8 mouse cellular contexts compared by ENCODE assay signal in genomic region chr11:19015731-19016461, GRCm38 (mm10). TPM values are rescaled to one million over a fixed set of nuclear protein-coding genes. Genes with fewer than 3 reads are reported as not detected.
A peak's percentile ranks its signal among the peaks of the same experiment; 100 is the strongest.
DNase-seq lines count a peak whose midpoint lies in the region; ATAC-seq and TF ChIP-seq lines count a peak whose summit lies in the region.

No protein-coding gene starts in this region.

- TF ChIP-seq CTCF in left cerebral cortex, adult 2 months (IDR thresholded peaks at IDR 0.05), result no peak
- TF ChIP-seq CTCF in cortical plate, adult 2 months (IDR thresholded peaks at IDR 0.05; ENCODE audit: extremely low read depth, insufficient read depth, low read length), result no peak

- H3K27me3 ChIP-seq in heart, embryonic 16.5 days (ENCODE audit: control insufficient read depth, insufficient read depth, low read length), result no peaks in the 10 kb centered on the region
- no peaks in the 10 kb centered on the region for H3K27me3 ChIP-seq in liver, embryonic 11.5 days (replicated peaks; ENCODE audit: control insufficient read depth, insufficient read depth, low read length)

- no peaks in the 10 kb centered on the region for H3K4me1 ChIP-seq in cortical plate, adult 2 months (ENCODE audit: control insufficient read depth, insufficient read depth, low read length)
- H3K4me1 ChIP-seq in heart, embryonic 16.5 days (ENCODE audit: control insufficient read depth, insufficient read depth, low read length), result peaks cover 18% of the 10 kb centered on the region
- peaks cover 16% of the 10 kb centered on the region for H3K4me1 ChIP-seq in liver, embryonic 11.5 days (replicated peaks; ENCODE audit: control insufficient read depth, insufficient read depth, low read length)

- H3K9me3 ChIP-seq in heart, embryonic 16.5 days (replicated peaks; ENCODE audit: control insufficient read depth, low read length), result no peaks in the 10 kb centered on the region
- no peaks in the 10 kb centered on the region for H3K9me3 ChIP-seq in liver, embryonic 11.5 days (ENCODE audit: control insufficient read depth, low read length)

- peaks cover 4% of the 10 kb centered on the region; the same call in 1 of the 2 replicates for H3K36me3 ChIP-seq in heart, embryonic 16.5 days (ENCODE audit: control insufficient read depth, insufficient read depth)
- H3K36me3 ChIP-seq in liver, embryonic 11.5 days (ENCODE audit: control insufficient read depth, insufficient read depth, low read length), result no peaks in the 10 kb centered on the region

- DNase-seq in left cerebral cortex, adult 2 months (ENCODE audit: extremely low spot score in 1 of 2, low spot score in 2 of 2), result no peak
- DNase-seq in left cerebral cortex, postnatal 4 days, result no peak
- peak; percentile 62 for DNase-seq in liver, embryonic 11.5 days (ENCODE audit: low spot score)
- peak; percentile 67 for DNase-seq in retina, postnatal 1 day
- no peak for DNase-seq in left cerebral cortex, postnatal 14 days (ENCODE audit: low spot score in 2 of 2)

- H3K9ac ChIP-seq in heart, embryonic 16.5 days (ENCODE audit: low read length), result peak overlapping the region; percentile 100
- peak overlapping the region; percentile 80 for H3K9ac ChIP-seq in liver, embryonic 11.5 days (ENCODE audit: low read depth, low read length)

- peak overlapping the region; percentile 89 for H3K4me2 ChIP-seq in heart, embryonic 16.5 days (ENCODE audit: low read depth, low read length)
- peak overlapping the region; percentile 98 for H3K4me2 ChIP-seq in liver, embryonic 11.5 days

- peak overlapping the region; percentile 17; the same call in 1 of the 2 replicates for H3K4me3 ChIP-seq in left cerebral cortex, adult 2 months
- H3K4me3 ChIP-seq in cortical plate, adult 2 months (ENCODE audit: insufficient read depth, low read length), result peak overlapping the region; percentile 35
- H3K4me3 ChIP-seq in heart, embryonic 16.5 days (ENCODE audit: low read length), result peak overlapping the region; percentile 69
- H3K4me3 ChIP-seq in liver, embryonic 11.5 days (ENCODE audit: low read depth, low read length), result peak overlapping the region; percentile 70

- no peak overlapping the region for H3K27ac ChIP-seq in left cerebral cortex, adult 2 months
- H3K27ac ChIP-seq in cortical plate, adult 2 months (ENCODE audit: insufficient read depth, low read length), result no peak overlapping the region
- H3K27ac ChIP-seq in heart, embryonic 16.5 days (ENCODE audit: low read length), result peak overlapping the region; percentile 90
- peak overlapping the region; percentile 82 for H3K27ac ChIP-seq in liver, embryonic 11.5 days (ENCODE audit: low read depth, low read length)

- WGBS in heart, embryonic 16.5 days, result 1% methylated on average over 37 of the region's 37 CpGs
- WGBS in liver, embryonic 11.5 days, result under 1% methylated on average over 37 of the region's 37 CpGs

- intact Hi-C loops in left cerebral cortex, adult 2 months (cut with DNase I), result loop anchor here (5.0 kb wide), 1 partner anchor 1064 kb away; the partner anchor contains the start of gene Etaa1
- intact Hi-C loops in left cerebral cortex, postnatal 4 days (cut with DNase I), result loop anchor here (5.0 kb wide), 1 partner anchor 1739 kb away; no protein-coding TSS in a partner anchor
- intact Hi-C loops in left cerebral cortex, postnatal 14 days (cut with DNase I), result loop anchor here (10.0 kb wide), 1 partner anchor 1741 kb away; no protein-coding TSS in a partner anchor

- no peak for TF ChIP-seq POLR2A in cortical plate, adult 2 months (IDR thresholded peaks at IDR 0.05; ENCODE audit: extremely low read depth, insufficient read depth, low read length)

- peak; percentile 7; the same call in 1 of the 2 replicates for ATAC-seq in heart, embryonic 16.5 days (replicated peaks; ENCODE audit: extremely low read depth, insufficient read depth, low FRiP score)
- ATAC-seq in liver, embryonic 11.5 days (replicated peaks; ENCODE audit: low FRiP score), result no peak
- ATAC-seq in monocyte, adult 5-6 weeks (replicated peaks; ENCODE audit: insufficient number of reproducible peaks, low FRiP score, low TSS enrichment, poor library complexity, severe bottlenecking), result no peak

RNA-seq across cellular contexts. Expression of gene Meis1, which starts 2.9 kb away (rescaled TPM):
- total RNA-seq in left cerebral cortex, adult 2 months (2021), result 1 to 10 TPM; 4.8 to 4.9 TPM
- total RNA-seq in left cerebral cortex, postnatal 4 days (2021), result 1 to 10 TPM; 9.1 to 9.7 TPM
- polyA plus RNA-seq in cortical plate, adult 2 months (2012; rRNA removed), result 2.1 and 3.5 TPM in 2 replicates
- 59.8 and 61.6 TPM in 2 replicates for polyA plus RNA-seq in heart, embryonic 16.5 days (2015; fragmentation: Nextera tagmentation; extraction: Ambion mirVana)
- polyA plus RNA-seq in liver, embryonic 11.5 days (2014; fragmentation: Nextera tagmentation; extraction: Ambion mirVana), result 44.7 and 46.6 TPM in 2 replicates
- 6.7 to 11.1 TPM (median 10.2 TPM) in 3 replicates for total RNA-seq in monocyte, adult 5-6 weeks (2017)
- total RNA-seq in left cerebral cortex, postnatal 14 days (2021), result 1 to 10 TPM; 3.6 to 4.5 TPM

Comparison
In these comparisons a context has a peak if more than half of its experiments do, and no peak if none do; other contexts are left out.
1. DNase-seq: peak in liver, embryonic 11.5 days (single experiment) and retina, postnatal 1 day (single experiment); none in left cerebral cortex, adult 2 months (0 of 2), left cerebral cortex, postnatal 4 days (single experiment) and left cerebral cortex, postnatal 14 days (0 of 2).
2. H3K27ac ChIP-seq: peak in heart, embryonic 16.5 days (single experiment) and liver, embryonic 11.5 days (single experiment); none in left cerebral cortex, adult 2 months (single experiment) and cortical plate, adult 2 months (single experiment).
3. H3K4me3 ChIP-seq: peak in every context shown above with its lines; median percentile 70 in liver, embryonic 11.5 days; 69 in heart, embryonic 16.5 days; 35 in cortical plate, adult 2 months; 17 in left cerebral cortex, adult 2 months.